Mouse (Mus musculus) limb, embryonic 15.5 days (tissue): ENCODE data around the gene Cdc25a. TPM values are rescaled to one million over a fixed set of nuclear protein-coding genes. Genes with fewer than 3 reads are reported as not detected.

Experiments used
- microRNA-seq: library from miRNA; unstranded; fragments of <30 nt; microRNA quantifications from one replicate; pipeline ENCODE4, GENCODE M21; 2016
- polyA plus RNA-seq: library from polyadenylated mRNA; unstranded; fragments of >200 nt; fragmentation: Nextera tagmentation; extraction: Ambion mirVana; gene quantifications from 2 replicates; pipeline ENCODE4 v1.2.1, GENCODE M21; 2015

The Cdc25a gene
- polyA plus RNA-seq, 1 experiment from 2014 or later: 27.1 TPM

Small RNA genes lying within 50 kb of the gene (microRNA-seq; reads per million reads assigned to microRNA genes)
- gene Mir7089: not detected

Other genes starting within 250 kb of the Cdc25a start
- not detected in 2 replicates for gene Fbxw24, start 249.5 kb upstream of the Cdc25a start, polyA plus RNA-seq
- not detected in 2 replicates for gene Fbxw25, start 210.9 kb upstream of the Cdc25a start, polyA plus RNA-seq
- gene Fbxw18, start 172.9 kb upstream of the Cdc25a start, polyA plus RNA-seq: not detected in 2 replicates
- not detected in 2 replicates for gene Fbxw26, start 129.5 kb upstream of the Cdc25a start, polyA plus RNA-seq
- not detected in 2 replicates for gene Fbxw27, start 84.9 kb upstream of the Cdc25a start, polyA plus RNA-seq
- gene Spink8, start 63.3 kb upstream of the Cdc25a start, polyA plus RNA-seq: 1.6 and 2.2 TPM in 2 replicates
- 55.9 and 58.3 TPM in 2 replicates for gene Nme6, start 42.8 kb upstream of the Cdc25a start, polyA plus RNA-seq
- gene Camp, start 26.0 kb upstream of the Cdc25a start, polyA plus RNA-seq: 2.8 and 3.3 TPM in 2 replicates
- gene Map4, start 55.9 kb downstream of the Cdc25a start, polyA plus RNA-seq: 67.1 and 80.0 TPM in 2 replicates
- gene Smarcc1, start 242.1 kb downstream of the Cdc25a start, polyA plus RNA-seq: 97.6 and 115 TPM in 2 replicates
- gene Dhx30, start 242.3 kb downstream of the Cdc25a start, polyA plus RNA-seq: 113 and 117 TPM in 2 replicates